Mouse (Mus musculus) megakaryocyte, adult 5-6 weeks (primary cell): ENCODE data around the gene Mcm8. TPM values are rescaled to one million over a fixed set of nuclear protein-coding genes. Genes with fewer than 3 reads are reported as not detected.

Experiments used
- ATAC-seq: 2 replicates; pipeline ENCODE4 v1.8.0; 2016; ENCODE audit warnings: mild to moderate bottlenecking, inconsistent platforms; ENCODE audit not compliant: poor library complexity, severe bottlenecking
- total RNA-seq, 2 experiments: library from RNA; stranded (forward) in 1 of 2; stranded (reverse) in 1 of 2; fragments of 153-499, 151-499 nt in 1 of 2; fragments of 221-1000, 200-1000 nt in 1 of 2; gene quantifications; 2 replicates each; pipeline versions ENCODE4 v1.2.3 to v1.2.4; 2015 to 2017

Mcm8 gene
- total RNA-seq (2015) (4.8 and 5.8 TPM in 2 replicates), total RNA-seq (2017) (5.1 and 7.0 TPM in 2 replicates)

DNA sequence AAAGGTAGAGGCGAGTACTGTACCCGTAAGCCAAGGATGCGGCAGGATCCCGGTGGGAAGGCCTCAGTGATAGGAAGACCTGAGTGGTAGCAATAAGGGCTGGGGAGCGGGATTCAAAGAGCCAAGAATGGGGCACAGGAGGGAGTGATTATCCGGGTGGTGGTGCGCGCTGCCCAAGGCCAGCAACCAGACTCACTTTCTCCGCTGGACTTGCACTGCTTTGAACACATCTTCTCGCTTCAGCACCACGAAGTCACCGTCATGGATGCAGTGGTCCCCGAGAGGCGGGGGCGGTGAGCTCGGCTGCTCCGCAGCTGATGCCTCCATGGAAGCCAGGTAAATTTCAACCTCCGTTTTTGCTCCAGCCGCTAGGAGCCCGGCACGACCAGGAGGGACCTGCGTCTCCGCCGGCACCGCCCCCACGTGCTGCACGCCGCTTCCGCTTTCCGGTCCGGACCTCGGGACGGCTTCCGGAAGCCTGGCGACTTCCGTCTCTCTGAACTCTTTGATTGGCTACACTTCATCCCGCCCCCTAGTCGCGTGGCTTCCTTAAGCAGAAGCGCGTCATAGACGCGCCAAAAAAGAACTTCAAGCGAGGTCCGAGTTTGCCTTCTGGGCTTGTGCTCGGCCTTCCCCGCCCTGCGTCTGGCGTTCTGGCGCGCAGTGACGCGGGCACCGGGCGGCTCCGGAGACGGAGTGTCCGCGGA, at the start of gene Mcm8, which contains the start of gene Trmt6:
Mcm8 (plus strand) TSS at position 534 of the 707 bp plus-strand sequence.
Trmt6 (minus strand) TSS at position 448 of the 707 bp plus-strand sequence.
- ATAC-seq = peak; percentile 98

DNA sequence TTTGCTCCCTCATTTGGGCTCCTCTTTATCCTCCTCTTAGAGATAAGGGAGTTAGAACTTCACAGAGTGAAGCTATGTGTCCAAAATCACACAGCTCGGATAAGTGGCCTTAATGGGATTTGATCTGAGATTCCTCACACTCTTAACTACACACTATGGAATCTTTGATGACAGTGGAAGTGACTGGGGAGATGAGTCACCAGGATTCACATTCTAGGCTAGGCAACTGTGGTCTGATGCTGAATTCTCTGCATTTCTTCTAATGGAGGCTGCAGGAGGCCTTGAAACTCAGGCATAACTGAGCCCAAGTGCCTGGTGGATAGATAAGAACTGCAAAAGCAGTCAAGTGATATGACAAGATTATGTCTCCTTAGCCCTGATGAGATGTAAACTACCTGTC, 45.1 kb upstream of the Mcm8 start:
- no peak for ATAC-seq

- ATAC-seq = no peak
Measured at GRCm38 (mm10) chr2:132780978-132781377, 35.0 kb upstream of the Mcm8 start, which contains the start of gene Chgb. Chgb (plus strand) TSS chr2:132781278.

GRCm38 (mm10) chr2:132781439-132782068, 34.4 kb upstream of the Mcm8 start:
- ATAC-seq = peak; percentile 84

DNA sequence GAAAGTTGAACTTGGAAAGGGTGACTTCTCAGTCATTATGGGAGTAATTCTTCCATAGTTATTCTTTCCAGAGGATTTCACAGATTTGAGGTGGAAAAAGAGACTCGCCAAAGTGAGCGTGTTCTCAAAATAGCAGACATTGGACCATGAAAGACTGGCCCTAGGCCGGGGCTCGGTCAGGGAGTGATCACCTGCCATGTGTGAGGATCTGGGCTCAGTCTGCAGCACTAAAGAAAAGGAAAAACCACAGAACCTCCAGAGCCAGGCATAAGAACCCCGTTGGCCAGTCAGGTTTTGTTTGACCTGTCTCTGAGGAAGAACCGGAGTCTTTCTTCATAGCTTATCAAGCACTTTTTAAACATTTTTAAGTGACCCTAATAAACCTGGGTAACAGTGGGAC, 31.9 kb upstream of the Mcm8 start:
- no peak for ATAC-seq

DNA sequence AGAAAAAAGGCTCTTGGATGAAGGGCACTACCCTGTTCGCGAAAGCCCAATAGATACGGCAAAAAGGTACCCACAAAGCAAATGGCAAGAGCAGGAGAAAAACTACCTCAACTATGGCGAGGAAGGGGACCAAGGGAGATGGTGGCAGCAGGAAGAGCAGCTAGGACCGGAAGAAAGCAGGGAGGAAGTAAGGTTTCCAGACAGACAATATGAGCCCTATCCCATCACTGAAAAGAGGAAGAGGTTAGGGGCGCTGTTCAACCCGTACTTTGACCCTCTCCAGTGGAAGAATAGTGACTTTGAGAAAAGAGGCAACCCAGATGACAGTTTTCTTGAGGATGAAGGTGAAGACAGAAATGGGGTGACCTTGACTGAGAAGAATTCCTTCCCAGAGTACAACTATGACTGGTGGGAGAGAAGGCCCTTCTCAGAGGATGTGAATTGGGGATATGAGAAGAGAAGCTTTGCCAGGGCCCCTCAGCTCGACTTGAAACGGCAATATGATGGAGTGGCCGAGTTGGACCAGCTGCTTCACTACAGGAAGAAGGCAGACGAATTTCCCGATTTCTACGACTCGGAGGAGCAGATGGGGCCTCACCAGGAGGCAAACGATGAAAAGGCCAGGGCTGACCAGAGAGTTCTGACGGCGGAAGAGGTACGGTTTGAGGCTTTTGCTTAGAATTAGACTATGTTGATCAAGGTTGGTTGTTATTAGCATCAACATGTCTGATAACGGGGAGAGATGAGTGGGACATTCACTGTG, 22.3 kb upstream of the Mcm8 start:
- no peak for ATAC-seq

- no peak for ATAC-seq
Measured at GRCm38 (mm10) chr2:132794204-132794586, 21.7 kb upstream of the Mcm8 start.

GRCm38 (mm10) chr2:132802976-132803375, 13.0 kb upstream of the Mcm8 start:
- no peak for ATAC-seq

- no peak for ATAC-seq
Measured at GRCm38 (mm10) chr2:132841071-132841470, 25.1 kb downstream of the Mcm8 start.

- peak; percentile 97 for ATAC-seq
Measured at GRCm38 (mm10) chr2:132846407-132847358, 30.7 kb downstream of the Mcm8 start, which contains the start of gene Crls1. Crls1 (plus strand) TSS chr2:132846666.

GRCm38 (mm10) chr2:132847581-132847980, 31.6 kb downstream of the Mcm8 start:
- ATAC-seq = no peak

DNA sequence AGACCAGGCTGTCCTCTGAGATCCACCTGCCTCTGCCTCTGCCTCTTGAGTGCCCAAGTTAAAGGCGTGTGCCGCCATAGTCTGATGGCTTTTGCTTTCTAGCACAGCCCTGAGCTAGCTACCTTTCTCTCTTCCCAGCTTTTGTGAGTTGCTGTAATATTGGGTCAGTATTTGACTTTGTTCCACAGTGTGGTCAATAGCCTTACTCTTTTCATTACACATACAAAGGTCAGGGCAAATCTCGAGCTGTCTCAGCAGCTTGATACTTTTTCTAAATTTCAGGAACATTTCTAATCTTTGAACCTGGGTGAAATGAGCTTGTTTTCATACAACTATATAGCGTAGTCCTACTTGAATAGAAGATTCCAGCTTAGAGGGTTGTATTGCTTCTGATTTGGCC, 32.4 kb downstream of the Mcm8 start:
- no peak for ATAC-seq

- no peak for ATAC-seq
Measured at GRCm38 (mm10) chr2:132849141-132849540, 33.2 kb downstream of the Mcm8 start.

- no peak for ATAC-seq
Measured at GRCm38 (mm10) chr2:132853051-132853450, 37.1 kb downstream of the Mcm8 start.

GRCm38 (mm10) chr2:132856333-132856732, 40.4 kb downstream of the Mcm8 start:
- no peak for ATAC-seq

DNA sequence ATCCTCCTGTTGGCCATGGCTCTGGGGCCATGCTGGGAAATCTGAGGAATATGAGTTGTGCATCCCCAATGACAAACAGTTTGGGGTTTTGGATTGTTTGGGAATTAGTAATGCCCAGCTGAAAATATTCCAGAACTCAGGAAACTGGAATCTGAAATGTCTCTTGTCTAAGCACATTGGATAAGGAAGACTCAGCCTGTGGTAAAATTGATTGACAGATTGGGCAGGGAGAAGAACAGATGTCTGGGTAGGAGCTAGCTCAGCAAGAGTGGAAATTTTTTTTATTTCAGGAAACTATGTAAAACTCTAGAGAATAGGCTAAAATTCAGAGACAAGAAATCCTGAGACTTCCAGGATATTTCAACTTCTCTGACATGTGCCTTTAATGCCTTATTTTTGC, 44.5 kb downstream of the Mcm8 start:
- no peak for ATAC-seq

DNA sequence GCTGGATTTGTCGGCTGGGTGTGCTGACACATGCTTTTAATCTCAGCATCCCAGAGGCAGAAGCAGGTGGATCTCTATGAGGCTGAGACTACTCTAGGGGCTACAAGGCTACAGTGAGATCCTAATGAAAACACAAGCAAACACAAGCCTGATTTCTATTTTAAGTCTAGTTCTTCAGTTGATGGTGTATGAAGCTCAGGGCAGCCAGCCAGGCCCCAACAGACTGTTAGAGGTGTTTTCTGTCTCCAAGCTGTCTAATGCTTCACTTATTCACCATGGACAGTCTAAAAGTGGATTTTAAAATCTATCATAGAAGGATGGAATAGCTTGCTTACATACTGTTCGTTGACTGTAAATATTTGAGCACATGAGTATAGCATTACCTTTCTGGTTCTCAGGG, 45.5 kb downstream of the Mcm8 start:
- ATAC-seq = no peak

- ATAC-seq = no peak
Measured at GRCm38 (mm10) chr2:132863325-132863724, 47.4 kb downstream of the Mcm8 start.

GRCm38 (mm10) chr2:132867521-132867920, 51.6 kb downstream of the Mcm8 start:
- peak; percentile 11; the same call in 1 of the 2 replicates for ATAC-seq

DNA sequence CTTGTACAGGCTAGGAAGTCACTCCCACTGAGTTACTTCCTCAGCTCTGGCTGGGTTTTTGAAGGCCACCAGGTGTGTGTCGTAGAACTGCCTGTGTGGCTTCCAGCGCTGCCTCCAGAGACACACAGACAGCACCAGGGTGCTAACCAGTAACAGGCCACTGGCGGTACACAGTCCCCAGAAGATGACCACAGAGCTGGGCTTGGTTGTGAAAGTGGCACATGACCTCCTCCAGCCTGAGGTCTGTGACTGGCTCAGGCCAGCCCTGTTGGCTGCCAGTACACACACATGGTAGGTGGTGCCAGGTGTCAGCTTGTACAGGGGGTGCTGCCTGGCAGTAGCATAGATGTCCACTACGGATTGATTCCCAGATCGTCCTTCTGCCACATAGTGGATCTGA, 53.7 kb downstream of the Mcm8 start:
- ATAC-seq = peak; percentile 26
